In the genomic region with DNA sequence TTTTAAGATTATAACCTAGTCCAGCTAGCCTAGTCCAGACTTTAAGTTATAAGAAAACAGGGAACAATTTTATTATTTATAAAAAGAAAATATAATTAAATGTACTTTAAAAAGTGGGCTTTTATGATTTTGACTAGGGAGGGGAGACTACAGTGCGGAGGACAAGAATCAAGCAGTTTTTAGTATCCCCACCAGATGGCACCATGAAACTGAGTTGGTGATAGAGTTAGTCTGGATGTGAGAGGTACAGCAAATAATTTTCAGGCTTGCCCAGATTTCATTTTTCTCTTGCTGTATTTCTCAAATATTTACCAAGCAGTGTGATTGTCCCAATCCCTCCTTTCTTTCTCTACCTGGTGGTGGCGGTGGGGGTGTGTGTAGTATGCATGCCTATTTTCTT, we compare ENCODE assay signal across 8 mouse cellular contexts. TPM values are rescaled to one million over a fixed set of nuclear protein-coding genes. Genes with fewer than 3 reads are reported as not detected.
A peak's percentile ranks its signal among the peaks of the same experiment; 100 is the strongest.
DNase-seq lines count a peak whose midpoint lies in the region; ATAC-seq and TF ChIP-seq lines count a peak whose summit lies in the region.

No protein-coding gene starts in this region.

- no peaks in the 10 kb centered on the region for H3K79me3 ChIP-seq in C2C12 (ENCODE audit: low read depth)

- no peak overlapping the region for H3ac ChIP-seq in C2C12 (ENCODE audit: control insufficient read depth, insufficient read length, low read depth)

- intact Hi-C loops in left cerebral cortex, adult 2 months (cut with DNase I) = loop anchor here (1.0 to 5.0 kb wide), 3 partner anchors 512 to 1538 kb away; no protein-coding TSS in a partner anchor

- DNase-seq in cerebellum, postnatal 10 days = peak; percentile 71 to 78
- no peak for DNase-seq in cerebellum, adult 9-10 months
- peak; percentile 31 for DNase-seq in embryo, embryonic 11.5 days (ENCODE audit: low read depth, low spot score)
- DNase-seq in hindbrain, embryonic 11.5 days (ENCODE audit: low spot score) = peak; percentile 68
- DNase-seq in left cerebral cortex, adult 2 months (ENCODE audit: extremely low spot score in 1 of 2, low spot score in 2 of 2) = peak; percentile 53 to 54
- peak; percentile 79 for DNase-seq in retina, embryonic 14.5 days (ENCODE audit: low spot score)

- H3K27ac ChIP-seq in hindbrain, embryonic 11.5 days (ENCODE audit: low read depth, low read length) = no peak overlapping the region
- H3K27ac ChIP-seq in left cerebral cortex, adult 2 months = no peak overlapping the region

- 62% methylated on average over 2 of the region's 2 CpGs for WGBS in hindbrain, embryonic 11.5 days

- peak; percentile 12 for TF ChIP-seq CTCF in C2C12 (IDR thresholded peaks at IDR 0.05; ENCODE audit: control insufficient read depth, insufficient read depth, insufficient read length)
- peak; percentile 81 for TF ChIP-seq CTCF in left cerebral cortex, adult 2 months (IDR thresholded peaks at IDR 0.05)

- no peaks in the 10 kb centered on the region for H3K27me3 ChIP-seq in C2C12 (ENCODE audit: control insufficient read depth, insufficient read depth, insufficient read length)
- H3K27me3 ChIP-seq in hindbrain, embryonic 11.5 days (ENCODE audit: control insufficient read depth, insufficient read depth, low read length) = no peaks in the 10 kb centered on the region

- no peak overlapping the region for H3K4me2 ChIP-seq in hindbrain, embryonic 11.5 days (replicated peaks; ENCODE audit: low read depth, low read length)

- peak; percentile 74; the same call in 1 of the 2 replicates for ATAC-seq in hindbrain, embryonic 11.5 days (ENCODE audit: low FRiP score)
- ATAC-seq in erythroblast, adult 5-6 weeks (replicated peaks; ENCODE audit: low FRiP score, poor library complexity, severe bottlenecking) = no peak

- H3K9ac ChIP-seq in hindbrain, embryonic 11.5 days (ENCODE audit: low read depth, low read length) = no peak overlapping the region

- H3K4me1 ChIP-seq in hindbrain, embryonic 11.5 days (replicated peaks; ENCODE audit: control insufficient read depth, insufficient read depth, low read length) = no peaks in the 10 kb centered on the region

- no peaks in the 10 kb centered on the region for H3K9me3 ChIP-seq in hindbrain, embryonic 11.5 days (ENCODE audit: control insufficient read depth, low read length)

- H3K36me3 ChIP-seq in C2C12 (ENCODE audit: control insufficient read depth, insufficient read depth) = no peaks in the 10 kb centered on the region
- H3K36me3 ChIP-seq in hindbrain, embryonic 11.5 days (ENCODE audit: control insufficient read depth, insufficient read depth, low read length) = no peaks in the 10 kb centered on the region

- H3K4me3 ChIP-seq in C2C12 (ENCODE audit: insufficient read depth, poor library complexity, severe bottlenecking) = no peak overlapping the region
- no peak overlapping the region for H3K4me3 ChIP-seq in hindbrain, embryonic 11.5 days (ENCODE audit: low read depth, low read length)
- no peak overlapping the region for H3K4me3 ChIP-seq in left cerebral cortex, adult 2 months

- no peaks in the 10 kb centered on the region for H3K79me2 ChIP-seq in C2C12 (ENCODE audit: control insufficient read depth, insufficient read depth)

TF ChIP-seq in C2C12, 6 proteins besides CTCF, POLR2A, EP300 and RAD21:
- no peak for TF ChIP-seq CEBPB (IDR thresholded peaks at IDR 0.05; ENCODE audit: low read depth)
- no peak for TF ChIP-seq MAX (IDR thresholded peaks at IDR 0.05)
- TF ChIP-seq USF1 (IDR thresholded peaks at IDR 0.05; ENCODE audit: low read depth) = no peak
- no peak for TF ChIP-seq FOSL1 (IDR thresholded peaks at IDR 0.05; ENCODE audit: insufficient read depth, low read length, poor library complexity, severe bottlenecking)
- TF ChIP-seq MYOG (IDR thresholded peaks at IDR 0.05; ENCODE audit: control insufficient read depth, extremely low read depth, insufficient read length) = no peak
- TF ChIP-seq MYOD1 (IDR thresholded peaks at IDR 0.05; ENCODE audit: control insufficient read depth, insufficient read length, low read depth) = no peak

RNA-seq across cellular contexts. Expression of a gene that starts 10.3 kb away (rescaled TPM):
- not detected for polyA plus RNA-seq in C2C12 (2012; fragmentation: generic; extraction: Trizol)
- polyA plus RNA-seq in hindbrain, embryonic 11.5 days (2014; fragmentation: Nextera tagmentation; extraction: Ambion mirVana) = not detected in 2 replicates
- not detected for total RNA-seq in left cerebral cortex, adult 2 months (2021)
- total RNA-seq in erythroblast, adult 5-6 weeks (2015; ENCODE audit: low replicate concordance) = not detected in 2 replicates
- not detected in 2 replicates for total RNA-seq in erythroblast, adult 5-6 weeks (2017; ENCODE audit: low replicate concordance)
